Mouse (Mus musculus): ENCODE data around the gene Bin2. TPM values are rescaled to one million over a fixed set of nuclear protein-coding genes. Genes with fewer than 3 reads are reported as not detected.
A peak's percentile ranks its signal among the peaks of the same experiment; 100 is the strongest.

Gene Bin2
- total RNA-seq, 2 experiments from 2014 or later, result 0.53 to 0.89 TPM

GRCm38 (mm10) chr15:100660805-100661204 lies 8.5 kb downstream of the Bin2 start:
- DNase-seq, result no peak
- intact Hi-C loops (cut with DNase I; ENCODE audit: low total_unique reads), result no loop called here

GRCm38 (mm10) chr15:100660306-100660705 lies 9.0 kb downstream of the Bin2 start:
- intact Hi-C loops (cut with DNase I; ENCODE audit: low total_unique reads), result no loop called here
- peak; percentile 65 for DNase-seq

GRCm38 (mm10) chr15:100655201-100655600 lies 14.2 kb downstream of the Bin2 start:
- DNase-seq, result no peak
- intact Hi-C loops (cut with DNase I; ENCODE audit: low total_unique reads), result no loop called here

DNA sequence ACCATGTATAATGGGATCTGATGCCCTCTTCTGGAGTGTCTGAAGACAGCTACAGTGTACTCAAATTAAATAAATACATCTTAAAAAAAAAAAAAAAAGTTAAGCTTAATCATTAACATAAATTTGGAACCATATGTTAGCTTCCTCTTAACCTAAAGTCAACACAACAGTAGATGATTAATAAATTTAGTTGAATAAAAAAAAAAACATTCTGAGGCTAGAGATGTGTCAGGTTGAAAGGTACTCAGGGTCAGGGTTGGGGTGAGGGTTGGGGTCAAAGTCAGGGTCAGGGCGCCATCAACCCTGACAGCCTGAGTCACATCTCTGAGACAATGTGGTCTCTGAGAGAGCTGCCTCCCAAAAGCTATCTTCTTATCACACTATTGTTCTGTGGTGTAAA lies 15.1 kb downstream of the Bin2 start:
- DNase-seq, result no peak
- intact Hi-C loops (cut with DNase I; ENCODE audit: low total_unique reads), result no loop called here

GRCm38 (mm10) chr15:100651610-100652009 lies 17.7 kb downstream of the Bin2 start:
- intact Hi-C loops (cut with DNase I; ENCODE audit: low total_unique reads), result no loop called here

DNA sequence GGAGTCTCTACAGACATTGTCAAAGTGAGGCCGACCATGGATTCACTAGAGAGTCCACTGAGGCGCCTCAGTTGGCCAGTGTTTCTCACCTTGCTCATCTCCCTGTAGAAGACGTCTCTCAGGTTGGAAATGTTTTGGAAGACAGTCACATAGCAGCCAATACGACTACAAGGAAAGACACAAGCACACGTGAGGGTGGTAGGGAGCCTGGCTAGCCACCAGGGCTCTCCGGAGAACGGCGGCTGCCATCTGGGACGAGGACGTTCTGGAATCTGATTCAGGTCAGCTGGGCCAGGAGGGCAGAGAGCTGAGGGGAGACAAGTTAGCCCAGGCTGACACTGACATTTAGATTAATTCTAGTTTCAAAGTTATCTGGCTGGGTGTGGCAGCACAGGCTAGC lies 19.2 kb downstream of the Bin2 start:
- no peak for DNase-seq
- intact Hi-C loops (cut with DNase I; ENCODE audit: low total_unique reads), result no loop called here

More at GRCm38 (mm10) chr15:100651610-100652009, 17.7 kb downstream of the Bin2 start:
- DNase-seq, result no peak

- intact Hi-C loops (cut with DNase I; ENCODE audit: low total_unique reads), result no loop called here
- no peak for DNase-seq
Measured at GRCm38 (mm10) chr15:100646161-100646560, 23.2 kb downstream of the Bin2 start.

DNA sequence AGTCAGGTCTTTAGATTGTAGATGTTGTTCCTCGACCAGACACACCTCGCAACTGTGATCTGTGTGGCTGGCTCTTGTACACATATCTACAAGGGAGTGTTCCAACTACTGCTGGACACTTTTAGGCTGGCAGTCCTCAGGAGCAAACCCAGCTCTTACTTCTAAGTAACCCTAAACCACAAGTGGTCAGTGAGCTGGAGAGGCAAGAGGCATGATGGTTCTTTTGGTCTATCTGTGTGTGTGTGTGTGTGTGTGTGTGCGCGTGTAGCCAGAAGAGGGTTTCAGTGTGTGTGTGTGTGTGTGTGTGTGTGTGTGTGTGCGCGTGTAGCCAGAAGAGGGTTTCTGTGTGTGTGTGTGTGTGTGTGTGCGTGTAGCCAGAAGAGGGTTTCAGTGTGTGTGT lies 26.9 kb downstream of the Bin2 start:
- intact Hi-C loops (cut with DNase I; ENCODE audit: low total_unique reads), result no loop called here
- no peak for DNase-seq

DNA sequence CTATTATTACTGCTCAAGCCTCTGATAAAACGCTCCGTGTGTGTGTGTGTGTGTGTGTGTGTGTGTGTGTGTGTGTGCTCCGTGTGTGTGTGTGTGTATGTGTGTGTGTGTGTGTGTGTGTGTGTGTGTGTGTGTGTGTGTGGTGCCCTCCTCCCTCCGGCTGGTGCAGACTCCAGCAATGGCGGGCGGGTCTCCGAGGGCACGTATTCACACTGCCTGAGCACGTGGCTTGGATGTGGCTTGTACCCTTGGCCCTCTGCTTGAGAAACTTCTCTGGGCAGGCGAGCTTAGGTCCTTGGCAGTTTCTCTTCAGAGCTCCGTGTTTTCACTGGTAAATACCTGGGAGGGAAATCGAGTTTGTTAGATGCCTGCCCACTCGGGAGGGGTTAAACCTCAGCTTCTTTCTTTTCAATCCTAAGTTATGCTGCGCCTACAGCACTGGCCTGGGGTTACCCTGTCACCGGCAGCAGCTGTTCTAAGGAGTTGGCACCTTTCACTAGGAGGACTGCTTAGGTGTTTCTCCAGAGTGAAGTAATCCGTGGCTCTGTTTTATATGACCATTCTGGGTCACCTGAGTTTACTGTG lies 28.0 kb downstream of the Bin2 start:
- intact Hi-C loops (cut with DNase I; ENCODE audit: low total_unique reads), result no loop called here
- DNase-seq, result no peak

- intact Hi-C loops (cut with DNase I; ENCODE audit: low total_unique reads), result no loop called here
- DNase-seq, result no peak
Measured at GRCm38 (mm10) chr15:100639972-100640750, 29.2 kb downstream of the Bin2 start.

- intact Hi-C loops (cut with DNase I; ENCODE audit: low total_unique reads), result no loop called here
Measured at GRCm38 (mm10) chr15:100637661-100638060, 31.7 kb downstream of the Bin2 start.

GRCm38 (mm10) chr15:100636700-100637501 lies 32.5 kb downstream of the Bin2 start, which contains the start of gene Smagp:
Smagp (minus strand) TSS chr15:100636940.
- intact Hi-C loops (cut with DNase I; ENCODE audit: low total_unique reads), result no loop called here
- peak; percentile 50 for DNase-seq

More at GRCm38 (mm10) chr15:100637661-100638060, 31.7 kb downstream of the Bin2 start:
- no peak for DNase-seq

- intact Hi-C loops (cut with DNase I; ENCODE audit: low total_unique reads), result no loop called here
- no peak for DNase-seq
Measured at GRCm38 (mm10) chr15:100635851-100636645, 33.3 kb downstream of the Bin2 start.

DNA sequence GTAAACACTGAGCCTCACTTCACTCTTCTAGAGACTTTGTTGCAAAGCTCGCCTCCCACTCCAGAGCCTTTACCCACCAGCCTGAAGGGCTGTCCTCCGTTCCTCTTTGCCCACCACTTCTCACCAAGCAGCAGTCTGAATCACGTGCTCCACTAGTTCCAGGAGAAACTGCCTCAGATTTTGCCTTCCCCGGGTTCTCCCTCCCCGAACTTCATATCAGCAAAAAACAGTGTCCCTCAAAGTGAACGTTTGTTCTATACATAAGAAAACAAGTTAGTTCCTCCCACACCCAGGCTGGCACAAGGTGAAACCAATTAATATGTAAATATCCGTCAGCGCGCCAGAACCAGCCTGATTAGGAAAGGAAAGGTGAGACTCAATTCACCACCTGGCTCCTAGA lies 34.1 kb downstream of the Bin2 start:
- intact Hi-C loops (cut with DNase I; ENCODE audit: low total_unique reads), result no loop called here
- DNase-seq, result no peak

- no peak for DNase-seq
- intact Hi-C loops (cut with DNase I; ENCODE audit: low total_unique reads), result no loop called here
Measured at GRCm38 (mm10) chr15:100633341-100633740, 36.0 kb downstream of the Bin2 start.

DNA sequence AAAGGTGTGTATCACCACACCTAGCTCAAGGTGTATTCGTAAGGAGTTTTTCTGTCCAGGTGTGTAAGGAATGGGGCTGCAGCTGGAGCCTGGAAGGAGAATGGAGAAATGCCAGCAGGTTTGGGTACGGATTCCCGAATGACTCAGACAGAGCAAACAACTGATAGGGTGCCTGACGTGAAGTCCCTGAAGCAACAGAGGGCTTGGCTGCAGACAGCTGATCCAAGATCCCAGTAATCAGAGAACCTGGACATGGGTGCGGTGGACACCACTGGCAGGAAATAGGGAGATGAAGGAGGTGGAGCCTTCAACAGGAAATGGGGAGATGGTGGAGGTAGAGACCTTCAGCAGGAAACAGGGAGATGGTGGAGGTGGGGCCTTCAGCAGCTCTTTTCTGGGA lies 37.0 kb downstream of the Bin2 start:
- DNase-seq, result no peak
- intact Hi-C loops (cut with DNase I; ENCODE audit: low total_unique reads), result no loop called here

DNA sequence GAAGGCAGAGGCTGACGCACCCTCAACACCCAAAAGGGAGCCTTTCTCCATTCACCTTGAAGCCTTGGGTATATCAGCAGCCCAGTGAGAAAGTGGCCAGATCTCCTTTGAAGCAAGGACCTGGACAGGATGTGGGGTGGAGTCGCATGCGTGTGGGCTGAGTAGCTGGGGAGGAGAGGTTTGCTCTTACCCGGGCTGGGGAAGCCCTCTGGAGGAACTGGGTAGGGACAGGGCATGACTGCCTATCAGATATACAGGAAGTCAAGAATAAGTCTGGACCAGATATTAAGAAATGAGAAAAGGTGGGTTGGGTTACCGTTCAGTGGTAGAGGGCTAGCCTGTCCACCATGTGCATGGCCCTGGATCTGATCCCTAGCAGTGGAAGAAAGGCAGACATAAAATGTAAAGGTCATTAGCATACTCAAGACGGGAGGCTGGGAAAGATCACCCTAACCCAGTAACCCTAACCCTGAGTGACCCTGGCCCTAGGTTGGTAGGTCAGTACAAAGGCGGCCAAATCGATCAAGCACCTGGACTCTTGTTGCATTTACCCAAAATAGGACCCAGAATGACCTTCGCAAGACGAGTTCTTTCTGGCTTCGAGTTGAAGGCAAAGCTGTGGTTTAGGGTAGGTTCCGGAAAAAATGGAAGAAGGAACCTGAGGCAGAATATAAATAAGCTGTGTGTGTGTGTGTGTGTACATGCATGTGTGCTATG lies 37.7 kb downstream of the Bin2 start:
- intact Hi-C loops (cut with DNase I; ENCODE audit: low total_unique reads), result no loop called here
- no peak for DNase-seq

- intact Hi-C loops (cut with DNase I; ENCODE audit: low total_unique reads), result no loop called here
- DNase-seq, result no peak
Measured at GRCm38 (mm10) chr15:100630126-100630525, 39.2 kb downstream of the Bin2 start.

DNA sequence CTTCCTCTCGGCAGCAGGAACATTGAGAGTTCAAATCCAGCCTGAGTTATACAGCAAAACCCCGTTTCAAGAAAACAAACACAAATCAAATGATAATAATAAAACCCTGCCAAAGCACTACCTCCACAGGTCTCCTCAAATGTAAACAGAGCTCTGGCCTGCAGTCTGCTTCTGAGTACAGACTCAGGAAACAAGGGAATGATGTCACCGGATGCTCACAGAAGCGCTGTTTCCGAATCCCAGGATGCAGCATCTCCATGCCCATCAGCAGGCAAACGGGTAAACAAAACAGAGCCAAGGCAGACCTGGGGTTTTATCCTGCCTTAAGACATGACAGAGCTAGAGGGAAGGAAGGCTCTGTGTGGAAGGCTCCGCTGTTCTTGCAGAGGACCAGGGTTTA lies 40.6 kb downstream of the Bin2 start:
- DNase-seq, result no peak
- intact Hi-C loops (cut with DNase I; ENCODE audit: low total_unique reads), result no loop called here

Data from gastrocnemius, postnatal 14 days (tissue).